Mouse (Mus musculus): ENCODE data around the gene Tbc1d10b. TPM values are rescaled to one million over a fixed set of nuclear protein-coding genes. Genes with fewer than 3 reads are reported as not detected.

Tbc1d10b gene
- total and polyA plus RNA-seq, 3 experiments, result 18.2 to 28.0 (median 25.6) TPM

GRCm38 (mm10) chr7:127194633-127195029 is 13.6 kb downstream of the Tbc1d10b start:
- H3K79me2 ChIP-seq (replicated peaks; ENCODE audit: control insufficient read depth, extremely low read depth, insufficient read depth, poor library complexity, severe bottlenecking), result peaks cover 36% of the 10 kb centered on the region
- in situ Hi-C loops (cut with MboI; ENCODE audit: low pct_ligation_motif_present, low pct_unique_long_range_greater_than_20kb, low sequenced_read_pairs) (no loop called here), dilution Hi-C loops (cut with MboI; ENCODE audit: extremely low pct_ligation_motif_present, extremely low pct_unique_long_range_greater_than_20kb, low sequenced_read_pairs) (no loop called here)
- H3K36me3 ChIP-seq (replicated peaks in 1 of 2; ENCODE audit: control insufficient read depth in 1 of 2, insufficient read depth in 1 of 2, low read length in 1 of 2), result peaks cover 60 to 80% of the 10 kb centered on the region in 2 experiments
- no peaks in the 10 kb centered on the region for H3K27me3 ChIP-seq (replicated peaks)
- peak overlapping the region; percentile 74 for H3K4me2 ChIP-seq (ENCODE audit: insufficient read depth, low read depth, poor library complexity, severe bottlenecking)
- DNase-seq (ENCODE audit: extremely low read depth), result no peak
- peak overlapping the region; percentile 68 to 79 (median 78) for H3K4me3 ChIP-seq (replicated peaks in 1 of 3; ENCODE audit: low read depth in 2 of 3, low read length in 2 of 3, poor library complexity in 1 of 3)
- no peaks in the 10 kb centered on the region for H3K9me3 ChIP-seq (replicated peaks; ENCODE audit: low read length)
- H3K9ac ChIP-seq (ENCODE audit: insufficient read depth, low read depth), result peak overlapping the region; percentile 95
- H3K27ac ChIP-seq (ENCODE audit: insufficient read depth, low read depth), result peak overlapping the region; percentile 86
- H3K4me1 ChIP-seq (ENCODE audit: control insufficient read depth in 1 of 2, insufficient read depth in 2 of 2), result peaks cover 17 to 57% of the 10 kb centered on the region in 2 experiments
- TF ChIP-seq E2F4 (IDR thresholded peaks at IDR 0.05; ENCODE audit: insufficient replicate concordance, low read depth, low read length) (no peak), USF1 (IDR thresholded peaks at IDR 0.05; ENCODE audit: low read depth, low read length) (no peak), NRF1 (IDR thresholded peaks at IDR 0.05; ENCODE audit: low read depth, low read length) (no peak), SIN3A (IDR thresholded peaks at IDR 0.05; ENCODE audit: low read length) (0 out of 2 replicates have a peak, but pooled peaks have one; percentile 20), ETS1 (conservative IDR thresholded peaks at IDR 0.05; ENCODE audit: low read depth, low read length) (no peak), USF2 (conservative IDR thresholded peaks at IDR 0.05; ENCODE audit: low read depth, low read length) (no peak), POLR2AphosphoS2 (IDR thresholded peaks at IDR 0.05; ENCODE audit: low read depth, low read length) (no peak), CHD2 (IDR thresholded peaks at IDR 0.05; ENCODE audit: low read length) (peak; percentile 29; the same call in 1 of the 2 replicates)

- peaks cover 57 to 77% of the 10 kb centered on the region in 2 experiments for H3K36me3 ChIP-seq (replicated peaks in 1 of 2; ENCODE audit: control insufficient read depth in 1 of 2, insufficient read depth in 1 of 2, low read length in 1 of 2)
These were observed 14.1 kb downstream of the Tbc1d10b start for GRCm38 (mm10) chr7:127194011-127194632.

GRCm38 (mm10) chr7:127192989-127193388 is 15.3 kb downstream of the Tbc1d10b start:
- Histone ChIP-seq H3K79me2 (replicated peaks; ENCODE audit: control insufficient read depth, extremely low read depth, insufficient read depth, poor library complexity, severe bottlenecking) (peaks cover 36% of the 10 kb centered on the region), H3K27ac (ENCODE audit: insufficient read depth, low read depth) (no peak overlapping the region), H3K9ac (ENCODE audit: insufficient read depth, low read depth) (peak overlapping the region; percentile 9; the same call in 1 of the 2 replicates), H3K27me3 (replicated peaks) (no peaks in the 10 kb centered on the region), H3K36me3 (replicated peaks in 1 of 2; ENCODE audit: control insufficient read depth in 1 of 2, insufficient read depth in 1 of 2, low read length in 1 of 2) (peaks cover 46 to 68% of the 10 kb centered on the region in 2 experiments), H3K9me3 (replicated peaks; ENCODE audit: low read length) (no peaks in the 10 kb centered on the region), H3K4me3 (replicated peaks in 1 of 3; ENCODE audit: low read depth in 2 of 3, low read length in 2 of 3, poor library complexity in 1 of 3) (no peak overlapping the region), H3K4me1 (ENCODE audit: control insufficient read depth in 1 of 2, insufficient read depth in 2 of 2) (peaks cover 24 to 74% of the 10 kb centered on the region in 2 experiments), H3K4me2 (ENCODE audit: insufficient read depth, low read depth, poor library complexity, severe bottlenecking) (no peak overlapping the region; the same call in 1 of the 2 replicates)
- TF ChIP-seq TCF12 (IDR thresholded peaks at IDR 0.05; ENCODE audit: low read depth, low read length), result no peak
- TF ChIP-seq KAT2A (IDR thresholded peaks at IDR 0.05; ENCODE audit: insufficient replicate concordance, low read length), result no peak
- TF ChIP-seq SMC3 (IDR thresholded peaks at IDR 0.05; ENCODE audit: low read depth, low read length), result no peak
- no peak for TF ChIP-seq POLR2A (IDR thresholded peaks at IDR 0.05; ENCODE audit: low read depth, low read length)
- no peak for TF ChIP-seq MAZ (IDR thresholded peaks at IDR 0.05; ENCODE audit: low read depth, low read length)
- TF ChIP-seq ZC3H11A (IDR thresholded peaks at IDR 0.05; ENCODE audit: low read depth, low read length), result no peak
- TF ChIP-seq SIN3A (IDR thresholded peaks at IDR 0.05; ENCODE audit: low read length), result no peak
- TF ChIP-seq E2F4 (IDR thresholded peaks at IDR 0.05; ENCODE audit: insufficient replicate concordance, low read depth, low read length), result no peak
- no peak for TF ChIP-seq USF1 (IDR thresholded peaks at IDR 0.05; ENCODE audit: low read depth, low read length)
- no peak for TF ChIP-seq ZMIZ1 (IDR thresholded peaks at IDR 0.05; ENCODE audit: low read depth, low read length)
- TF ChIP-seq MAFK (IDR thresholded peaks at IDR 0.05; ENCODE audit: insufficient replicate concordance, low read length), result no peak
- TF ChIP-seq NRF1 (IDR thresholded peaks at IDR 0.05; ENCODE audit: low read depth, low read length), result no peak
- dilution Hi-C loops (cut with MboI; ENCODE audit: extremely low pct_ligation_motif_present, extremely low pct_unique_long_range_greater_than_20kb, low sequenced_read_pairs), result no loop called here
- in situ Hi-C loops (cut with MboI; ENCODE audit: low pct_ligation_motif_present, low pct_unique_long_range_greater_than_20kb, low sequenced_read_pairs), result no loop called here
- no peak for DNase-seq (ENCODE audit: extremely low read depth)

More at GRCm38 (mm10) chr7:127194011-127194632, 14.1 kb downstream of the Tbc1d10b start:
- H3K4me1 ChIP-seq (ENCODE audit: control insufficient read depth in 1 of 2, insufficient read depth in 2 of 2), result peaks cover 21 to 62% of the 10 kb centered on the region in 2 experiments
- H3K9me3 ChIP-seq (replicated peaks; ENCODE audit: low read length), result no peaks in the 10 kb centered on the region
- H3K79me2 ChIP-seq (replicated peaks; ENCODE audit: control insufficient read depth, extremely low read depth, insufficient read depth, poor library complexity, severe bottlenecking), result peaks cover 36% of the 10 kb centered on the region
- TF ChIP-seq GABPA (IDR thresholded peaks at IDR 0.05; ENCODE audit: insufficient replicate concordance, low read depth, low read length) (no peak), CHD1 (IDR thresholded peaks at IDR 0.05; ENCODE audit: low read depth, low read length) (no peak), ZMIZ1 (IDR thresholded peaks at IDR 0.05; ENCODE audit: low read depth, low read length) (no peak), JUND (conservative IDR thresholded peaks at IDR 0.05; ENCODE audit: low read depth, low read length) (no peak), HCFC1 (IDR thresholded peaks at IDR 0.05; ENCODE audit: low read depth, low read length) (no peak), ZKSCAN1 (IDR thresholded peaks at IDR 0.05; ENCODE audit: borderline replicate concordance, low read depth, low read length) (no peak), SIN3A (IDR thresholded peaks at IDR 0.05; ENCODE audit: low read length) (no peak)
- H3K4me3 ChIP-seq (replicated peaks in 1 of 3; ENCODE audit: low read depth in 2 of 3, low read length in 2 of 3, poor library complexity in 1 of 3), result peak overlapping the region; percentile 68 to 79 (median 78)
- dilution Hi-C loops (cut with MboI; ENCODE audit: extremely low pct_ligation_motif_present, extremely low pct_unique_long_range_greater_than_20kb, low sequenced_read_pairs), result no loop called here
- peak overlapping the region; percentile 95 for H3K9ac ChIP-seq (ENCODE audit: insufficient read depth, low read depth)
- H3K27me3 ChIP-seq (replicated peaks), result no peaks in the 10 kb centered on the region
- no peak for DNase-seq (ENCODE audit: extremely low read depth)
- peak overlapping the region; percentile 2; the same call in 1 of the 2 replicates for H3K27ac ChIP-seq (ENCODE audit: insufficient read depth, low read depth)
- in situ Hi-C loops (cut with MboI; ENCODE audit: low pct_ligation_motif_present, low pct_unique_long_range_greater_than_20kb, low sequenced_read_pairs), result no loop called here
- H3K4me2 ChIP-seq (ENCODE audit: insufficient read depth, low read depth, poor library complexity, severe bottlenecking), result peak overlapping the region; percentile 74
